Mouse (Mus musculus) liver, postnatal 0 days (tissue): ENCODE data around the gene Mgat3.

Experiments
- CTCF ChIP-seq: sonication (generic); IDR thresholded peaks from 2 replicates; pipeline ENCODE4 v1.5.1; 2016; ENCODE audit warnings: antibody characterized with exemption, low read depth
- EP300 ChIP-seq: IDR thresholded peaks from 2 replicates; pipeline ENCODE4 v1.6.1; 2016; ENCODE audit warnings: antibody characterized with exemption, low read depth, mild to moderate bottlenecking

- TF ChIP-seq CTCF (peak; percentile 64), EP300 (no peak)
Observed at GRCm38 (mm10) chr15:80215716-80216479, 42.4 kb downstream of the Mgat3 start.
